Mouse (Mus musculus): Measurements from ENCODE around the gene Numa1. TPM values are rescaled to one million over a fixed set of nuclear protein-coding genes. Genes with fewer than 3 reads are reported as not detected.
"Not testable (repeated sequence)": the region's sequence is repeated elsewhere in the genome, so short reads cannot be mapped to it uniquely, and the experiment has no call there.

Gene Numa1
- polyA plus RNA-seq, 1 experiment from 2014 or later: 39.9 TPM

DNA sequence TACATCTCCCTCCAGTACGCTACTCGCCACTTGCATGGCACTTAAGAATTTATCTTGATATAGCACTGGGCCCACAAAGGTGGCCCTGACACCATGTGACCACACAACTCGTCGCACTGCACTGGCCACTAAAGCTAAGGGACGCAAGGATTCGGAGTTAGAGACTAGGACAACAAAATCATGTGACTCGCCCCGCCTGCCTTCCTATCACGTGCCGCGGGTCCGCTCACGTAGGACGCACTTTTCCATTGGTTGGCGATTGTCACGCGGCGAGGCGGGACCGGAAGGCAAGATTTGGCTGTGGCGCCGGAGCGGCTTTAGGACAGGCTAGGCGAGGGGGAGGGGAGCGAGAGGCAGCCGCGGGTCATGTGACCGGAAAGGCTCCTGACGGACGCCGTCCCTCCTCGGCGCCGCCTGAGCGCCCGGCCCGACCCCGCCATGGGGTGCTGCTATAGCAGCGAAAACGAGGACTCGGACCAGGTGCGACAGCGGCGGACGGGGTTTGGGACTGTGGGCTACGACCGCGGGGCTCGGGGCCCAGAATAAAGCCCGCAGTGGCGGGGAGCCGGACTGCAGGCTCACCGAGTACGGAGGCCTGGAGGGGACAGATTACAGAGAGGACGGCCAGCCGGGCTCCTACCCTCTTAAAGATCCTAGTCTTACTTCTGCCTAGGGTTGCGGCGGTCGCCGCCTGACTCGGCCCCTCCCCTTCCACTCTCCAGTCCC lies 28.2 kb upstream of the Numa1 start, which contains the start of gene Lamtor1:
Gene Lamtor1, plus strand, starts transcription at position 344 of the 726 bp plus-strand sequence.
- H3K9ac ChIP-seq (ENCODE audit: low read depth, low read length): peak within 1 kb of the TSS; percentile 95
- peak within 1 kb of the TSS; percentile 68 for H3K4me2 ChIP-seq (ENCODE audit: low read depth, low read length)
- WGBS: under 1% methylated on average over 61 of the region's 61 CpGs
- peaks cover 6% of the 10 kb centered on the region for H3K36me3 ChIP-seq (ENCODE audit: control insufficient read depth, insufficient read depth, low read length)
- no peaks in the 10 kb centered on the region for H3K9me3 ChIP-seq (ENCODE audit: control insufficient read depth, low read length)
- peak; percentile 97 for ATAC-seq
- H3K4me1 ChIP-seq (ENCODE audit: control insufficient read depth, insufficient read depth, low read length): peaks cover 21% of the 10 kb centered on the region
- peak within 1 kb of the TSS; percentile 91 for H3K4me3 ChIP-seq (ENCODE audit: low read length)
- H3K27me3 ChIP-seq (replicated peaks; ENCODE audit: control insufficient read depth, insufficient read depth, low read length): no peaks in the 10 kb centered on the region
- peak within 1 kb of the TSS; percentile 99 for H3K27ac ChIP-seq (ENCODE audit: low read length)

- H3K4me3 ChIP-seq (ENCODE audit: low read length): peak within 1 kb of the TSS; percentile 91
- H3K9me3 ChIP-seq (ENCODE audit: control insufficient read depth, low read length): no peaks in the 10 kb centered on the region
- peak within 1 kb of the TSS; percentile 99 for H3K27ac ChIP-seq (ENCODE audit: low read length)
- no peak for ATAC-seq
- no peaks in the 10 kb centered on the region for H3K27me3 ChIP-seq (replicated peaks; ENCODE audit: control insufficient read depth, insufficient read depth, low read length)
- peaks cover 9% of the 10 kb centered on the region for H3K36me3 ChIP-seq (ENCODE audit: control insufficient read depth, insufficient read depth, low read length)
- 9% methylated on average over 11 of the region's 11 CpGs for WGBS
- peaks cover 21% of the 10 kb centered on the region for H3K4me1 ChIP-seq (ENCODE audit: control insufficient read depth, insufficient read depth, low read length)
- peak within 1 kb of the TSS; percentile 95 for H3K9ac ChIP-seq (ENCODE audit: low read depth, low read length)
- peak within 1 kb of the TSS; percentile 68 for H3K4me2 ChIP-seq (ENCODE audit: low read depth, low read length)
Measured at GRCm38 (mm10) chr7:101906287-101906681, 27.6 kb upstream of the Numa1 start, which contains the start of gene Tomt. Gene Tomt (minus strand): TSS chr7:101906359.

DNA sequence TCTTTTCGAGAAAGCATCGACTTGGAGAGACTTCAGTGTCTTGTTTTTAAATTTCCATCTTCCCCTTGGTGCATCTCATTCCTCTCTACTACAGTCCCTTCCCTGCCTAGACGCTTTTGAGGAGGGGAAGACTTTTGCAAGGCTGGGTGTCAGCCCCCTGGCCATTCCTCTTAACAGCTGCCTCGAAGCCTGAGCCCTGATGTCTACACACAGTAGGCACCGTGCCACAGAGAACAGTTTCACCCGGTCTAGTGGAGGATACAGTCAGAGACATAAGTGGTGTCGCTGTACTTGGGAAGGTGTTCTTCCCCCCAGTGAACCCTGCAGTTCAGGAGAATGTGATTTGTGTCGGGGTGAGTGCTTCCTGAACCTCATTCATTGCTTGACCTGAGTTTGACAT lies 27.2 kb upstream of the Numa1 start:
- H3K4me2 ChIP-seq (ENCODE audit: low read depth, low read length): peak overlapping the region; percentile 68
- peaks cover 21% of the 10 kb centered on the region for H3K4me1 ChIP-seq (ENCODE audit: control insufficient read depth, insufficient read depth, low read length)
- H3K4me3 ChIP-seq (ENCODE audit: low read length): peak overlapping the region; percentile 91
- peaks cover 9% of the 10 kb centered on the region for H3K36me3 ChIP-seq (ENCODE audit: control insufficient read depth, insufficient read depth, low read length)
- H3K9ac ChIP-seq (ENCODE audit: low read depth, low read length): peak overlapping the region; percentile 95
- WGBS: 59% methylated on average over 8 of the region's 8 CpGs
- peak overlapping the region; percentile 99 for H3K27ac ChIP-seq (ENCODE audit: low read length)
- no peak for ATAC-seq
- H3K9me3 ChIP-seq (ENCODE audit: control insufficient read depth, low read length): no peaks in the 10 kb centered on the region
- no peaks in the 10 kb centered on the region for H3K27me3 ChIP-seq (replicated peaks; ENCODE audit: control insufficient read depth, insufficient read depth, low read length)

- 0 out of 2 replicates have a peak overlapping the region, but pooled peaks have one; percentile 16 for H3K4me2 ChIP-seq (ENCODE audit: low read depth, low read length)
- H3K9ac ChIP-seq (ENCODE audit: low read depth, low read length): 0 out of 2 replicates have a peak overlapping the region, but pooled peaks have one; percentile 22
- 67% methylated on average over 4 of the region's 4 CpGs for WGBS
- H3K27me3 ChIP-seq (replicated peaks; ENCODE audit: control insufficient read depth, insufficient read depth, low read length): no peaks in the 10 kb centered on the region
- no peaks in the 10 kb centered on the region for H3K9me3 ChIP-seq (ENCODE audit: control insufficient read depth, low read length)
- H3K4me1 ChIP-seq (ENCODE audit: control insufficient read depth, insufficient read depth, low read length): peaks cover 21% of the 10 kb centered on the region
- peaks cover 14% of the 10 kb centered on the region for H3K36me3 ChIP-seq (ENCODE audit: control insufficient read depth, insufficient read depth, low read length)
- no peak overlapping the region for H3K4me3 ChIP-seq (ENCODE audit: low read length)
- ATAC-seq: no peak
- 0 out of 2 replicates have a peak overlapping the region, but pooled peaks have one; percentile 14 for H3K27ac ChIP-seq (ENCODE audit: low read length)
Measured at GRCm38 (mm10) chr7:101908367-101908766, 25.5 kb upstream of the Numa1 start.

GRCm38 (mm10) chr7:101910138-101910537 lies 23.8 kb upstream of the Numa1 start:
- no peak overlapping the region for H3K27ac ChIP-seq (ENCODE audit: low read length)
- H3K9me3 ChIP-seq (ENCODE audit: control insufficient read depth, low read length): no peaks in the 10 kb centered on the region
- no peak for ATAC-seq
- H3K36me3 ChIP-seq (ENCODE audit: control insufficient read depth, insufficient read depth, low read length): peaks cover 18% of the 10 kb centered on the region
- no peak overlapping the region for H3K4me3 ChIP-seq (ENCODE audit: low read length)
- H3K4me2 ChIP-seq (ENCODE audit: low read depth, low read length): no peak overlapping the region
- no peak overlapping the region for H3K9ac ChIP-seq (ENCODE audit: low read depth, low read length)
- peaks cover 19% of the 10 kb centered on the region for H3K4me1 ChIP-seq (ENCODE audit: control insufficient read depth, insufficient read depth, low read length)
- H3K27me3 ChIP-seq (replicated peaks; ENCODE audit: control insufficient read depth, insufficient read depth, low read length): no peaks in the 10 kb centered on the region
- 88% methylated on average over 4 of the region's 4 CpGs for WGBS

- Histone ChIP-seq H3K4me1 (ENCODE audit: control insufficient read depth, insufficient read depth, low read length) (peaks cover 11% of the 10 kb centered on the region), H3K9ac (ENCODE audit: low read depth, low read length) (no peak overlapping the region), H3K27me3 (replicated peaks; ENCODE audit: control insufficient read depth, insufficient read depth, low read length) (no peaks in the 10 kb centered on the region), H3K4me3 (ENCODE audit: low read length) (no peak overlapping the region), H3K27ac (ENCODE audit: low read length) (no peak overlapping the region), H3K4me2 (ENCODE audit: low read depth, low read length) (no peak overlapping the region), H3K9me3 (ENCODE audit: control insufficient read depth, low read length) (no peaks in the 10 kb centered on the region), H3K36me3 (ENCODE audit: control insufficient read depth, insufficient read depth, low read length) (peaks cover 18% of the 10 kb centered on the region)
- no peak for ATAC-seq
- WGBS: 71% methylated on average over 3 of the region's 3 CpGs
Measured at GRCm38 (mm10) chr7:101911982-101912381, 21.9 kb upstream of the Numa1 start.

DNA sequence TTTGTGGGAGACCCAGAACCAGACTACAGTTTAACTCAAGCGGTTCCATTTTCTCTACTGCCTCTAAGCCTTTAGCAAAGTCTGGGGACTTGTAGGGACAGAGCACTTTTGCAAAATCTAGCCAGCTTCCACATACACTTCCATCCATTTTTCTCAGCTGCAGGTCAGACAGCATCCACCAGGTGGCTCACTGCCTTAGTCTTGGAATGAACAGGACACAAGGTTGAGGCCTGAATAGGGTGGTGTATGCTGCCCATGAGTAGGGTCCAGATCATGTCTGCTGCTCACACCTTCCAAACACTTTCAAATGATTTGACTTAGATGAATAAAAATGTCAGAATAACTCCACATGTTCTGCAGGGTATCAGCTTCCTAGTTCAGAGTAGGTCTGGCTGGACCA lies 15.8 kb upstream of the Numa1 start:
- no peak overlapping the region for H3K9ac ChIP-seq (ENCODE audit: low read depth, low read length)
- H3K27ac ChIP-seq (ENCODE audit: low read length): no peak overlapping the region
- no peaks in the 10 kb centered on the region for H3K27me3 ChIP-seq (replicated peaks; ENCODE audit: control insufficient read depth, insufficient read depth, low read length)
- H3K4me1 ChIP-seq (ENCODE audit: control insufficient read depth, insufficient read depth, low read length): no peaks in the 10 kb centered on the region
- peaks cover 7% of the 10 kb centered on the region; the same call in 1 of the 2 replicates for H3K36me3 ChIP-seq (ENCODE audit: control insufficient read depth, insufficient read depth, low read length)
- no peak overlapping the region for H3K4me3 ChIP-seq (ENCODE audit: low read length)
- no peaks in the 10 kb centered on the region for H3K9me3 ChIP-seq (ENCODE audit: control insufficient read depth, low read length)
- H3K4me2 ChIP-seq (ENCODE audit: low read depth, low read length): no peak overlapping the region
- peak; percentile 64 for ATAC-seq
- WGBS: 16% methylated on average over 1 of the region's 1 CpGs

DNA sequence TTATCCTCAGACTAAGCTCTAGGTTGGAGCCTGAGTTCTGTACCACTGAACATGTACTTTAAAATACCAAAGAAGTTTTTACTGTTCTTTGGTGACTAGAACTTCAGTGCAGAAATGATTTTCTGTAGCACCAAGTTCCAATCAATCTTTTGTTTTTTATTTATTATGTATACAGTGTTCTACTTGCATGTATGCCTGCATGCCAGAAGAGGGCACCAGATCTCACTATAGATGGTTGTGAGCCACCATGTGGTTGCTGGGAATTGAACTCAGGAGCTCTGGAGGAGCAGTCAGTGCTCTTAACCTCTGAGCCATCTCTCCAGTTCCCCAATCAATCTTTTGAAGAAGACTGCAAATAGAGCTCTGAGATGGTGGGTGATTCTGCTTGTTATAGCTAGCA lies 8.0 kb upstream of the Numa1 start:
- H3K27ac ChIP-seq (ENCODE audit: low read length); ATAC-seq; H3K9ac ChIP-seq (ENCODE audit: low read depth, low read length); H3K27me3 ChIP-seq (replicated peaks; ENCODE audit: control insufficient read depth, insufficient read depth, low read length); H3K9me3 ChIP-seq (ENCODE audit: control insufficient read depth, low read length); H3K4me2 ChIP-seq (ENCODE audit: low read depth, low read length); H3K36me3 ChIP-seq (ENCODE audit: control insufficient read depth, insufficient read depth, low read length); H3K4me1 ChIP-seq (ENCODE audit: control insufficient read depth, insufficient read depth, low read length); H3K4me3 ChIP-seq (ENCODE audit: low read length): not testable (repeated sequence)

- Histone ChIP-seq H3K36me3 (ENCODE audit: control insufficient read depth, insufficient read depth, low read length) (no peaks in the 10 kb centered on the region), H3K4me1 (ENCODE audit: control insufficient read depth, insufficient read depth, low read length) (peaks cover 7% of the 10 kb centered on the region), H3K9ac (ENCODE audit: low read depth, low read length) (no peak overlapping the region), H3K27ac (ENCODE audit: low read length) (no peak overlapping the region), H3K4me3 (ENCODE audit: low read length) (no peak overlapping the region), H3K9me3 (ENCODE audit: control insufficient read depth, low read length) (no peaks in the 10 kb centered on the region), H3K27me3 (replicated peaks; ENCODE audit: control insufficient read depth, insufficient read depth, low read length) (no peaks in the 10 kb centered on the region), H3K4me2 (ENCODE audit: low read depth, low read length) (no peak overlapping the region)
- 83% methylated on average over 3 of the region's 3 CpGs for WGBS
- ATAC-seq: no peak
Measured at GRCm38 (mm10) chr7:101928093-101928492, 5.8 kb upstream of the Numa1 start.

All from intestine, embryonic 16.5 days (tissue).